Mouse (Mus musculus) mouse embryonic stem cell (cell line): ENCODE results near the gene Syt3.

Experiments
- in situ Hi-C, 2 experiments: fragments of 300-500 bp; cut with MboI; formaldehyde crosslinking; loops; 1 replicate in 1 of 2; 3 replicates in 1 of 2; pipeline ENCODE4 v1.14.3; 2019 to 2020; ENCODE audit warnings: low sequenced_read_pairs in 2 of 2, low pct_unique_long_range_greater_than_20kb in 1 of 2, mixed read lengths in 1 of 2; ENCODE audit not compliant: unreplicated experiment in 1 of 2

Gene Syt3

DNA sequence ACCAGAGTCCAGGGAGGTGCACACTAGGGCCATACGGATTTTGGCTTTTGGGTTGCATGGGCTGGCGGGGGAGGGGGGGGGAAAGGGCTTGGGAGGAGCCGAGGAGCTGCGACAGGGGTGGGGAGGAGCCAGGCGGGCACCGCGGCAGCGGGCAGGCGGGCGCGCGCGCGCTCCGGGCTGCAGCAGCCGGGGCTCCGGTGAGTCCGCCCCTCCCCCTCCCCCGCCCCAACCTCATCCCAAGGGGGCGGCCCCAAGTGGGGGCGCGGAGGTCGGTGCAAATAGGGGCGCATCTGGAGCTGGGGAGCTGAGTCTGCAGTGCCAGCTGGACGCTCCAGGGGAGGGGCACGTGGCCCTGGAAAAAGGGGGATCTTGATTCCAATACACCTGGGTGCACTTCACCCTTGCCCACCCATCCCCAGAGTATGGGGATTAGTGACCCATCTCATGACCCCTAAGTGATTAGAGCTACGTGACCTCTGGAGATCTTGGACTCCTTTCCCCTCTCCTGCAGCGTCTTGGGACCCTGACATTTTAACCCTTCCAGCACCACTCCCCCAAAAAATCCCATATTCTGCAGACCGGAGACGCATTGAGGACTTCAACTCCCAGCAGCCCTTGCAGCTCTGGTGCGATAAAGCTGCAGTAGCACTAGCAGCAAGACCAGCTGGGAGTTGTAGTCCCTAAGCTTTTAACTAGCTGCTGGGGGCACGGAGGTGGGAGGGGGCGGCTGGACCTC, at the start of gene Syt3:
Gene Syt3 (plus strand): TSS at position 123 of the 736 bp plus-strand sequence.
- in situ Hi-C loops = no loop called here

GRCm38 (mm10) chr7:44334139-44334538, 49.8 kb upstream of the Syt3 start:
- in situ Hi-C loops = loop anchor here in 1 of 2 experiments (25.0 kb wide), 1 partner anchor 103 kb away; the partner anchor contains the start of gene Lrrc4b

GRCm38 (mm10) chr7:44335031-44335878, 48.6 kb upstream of the Syt3 start:
- in situ Hi-C loops = loop anchor here in 1 of 2 experiments (25.0 kb wide), 1 partner anchor 102 kb away; the partner anchor contains the start of gene Lrrc4b

DNA sequence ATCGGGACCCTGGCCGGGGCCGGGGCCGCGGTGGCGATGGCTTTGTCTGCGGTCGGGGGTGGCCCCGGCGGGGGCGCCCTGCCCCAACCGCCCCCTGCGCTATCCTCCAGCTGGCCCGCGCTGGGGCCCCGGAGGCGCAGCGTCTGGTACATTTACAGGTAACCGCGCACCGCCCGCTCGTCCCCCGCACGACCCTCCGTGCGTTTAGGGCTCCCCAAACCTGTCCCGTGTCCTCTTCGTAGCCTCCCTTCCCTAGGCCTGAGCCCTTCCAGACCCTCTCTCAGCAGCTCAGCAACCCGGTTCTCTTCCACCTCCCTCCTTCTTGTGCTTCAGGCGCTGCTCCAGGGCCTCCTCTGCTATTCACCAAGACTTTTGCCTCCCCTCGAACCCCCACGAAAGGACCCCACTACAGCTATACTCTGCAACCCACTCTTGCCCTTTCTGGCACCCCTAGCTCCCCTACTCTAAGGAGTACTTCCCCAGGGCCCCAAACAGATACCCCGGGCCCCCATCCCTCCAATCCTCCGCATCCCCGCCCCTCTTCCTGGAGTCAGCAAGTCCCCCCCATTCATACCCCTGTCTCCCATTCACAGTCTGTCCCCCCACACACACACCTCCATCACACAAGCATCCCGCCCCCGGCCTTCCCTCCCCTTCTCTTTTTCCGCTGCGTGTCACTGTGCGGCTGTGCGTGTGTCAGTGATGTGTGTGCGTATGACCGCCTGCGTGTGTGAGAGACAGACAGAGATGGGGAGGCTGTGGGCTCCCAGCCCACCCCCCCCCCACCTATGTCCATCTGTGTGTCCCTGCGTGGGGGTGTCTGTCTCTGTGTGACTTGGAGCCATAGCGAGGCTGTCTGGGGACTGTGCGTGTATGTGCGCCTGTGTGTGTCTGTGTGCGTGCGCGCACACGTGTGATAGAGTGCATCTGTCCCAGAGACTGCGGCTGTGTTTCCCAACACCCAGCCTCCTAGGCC, 47.6 kb upstream of the Syt3 start:
- in situ Hi-C loops = loop anchor here in 1 of 2 experiments (25.0 kb wide), 1 partner anchor 101 kb away; the partner anchor contains the start of gene Lrrc4b

DNA sequence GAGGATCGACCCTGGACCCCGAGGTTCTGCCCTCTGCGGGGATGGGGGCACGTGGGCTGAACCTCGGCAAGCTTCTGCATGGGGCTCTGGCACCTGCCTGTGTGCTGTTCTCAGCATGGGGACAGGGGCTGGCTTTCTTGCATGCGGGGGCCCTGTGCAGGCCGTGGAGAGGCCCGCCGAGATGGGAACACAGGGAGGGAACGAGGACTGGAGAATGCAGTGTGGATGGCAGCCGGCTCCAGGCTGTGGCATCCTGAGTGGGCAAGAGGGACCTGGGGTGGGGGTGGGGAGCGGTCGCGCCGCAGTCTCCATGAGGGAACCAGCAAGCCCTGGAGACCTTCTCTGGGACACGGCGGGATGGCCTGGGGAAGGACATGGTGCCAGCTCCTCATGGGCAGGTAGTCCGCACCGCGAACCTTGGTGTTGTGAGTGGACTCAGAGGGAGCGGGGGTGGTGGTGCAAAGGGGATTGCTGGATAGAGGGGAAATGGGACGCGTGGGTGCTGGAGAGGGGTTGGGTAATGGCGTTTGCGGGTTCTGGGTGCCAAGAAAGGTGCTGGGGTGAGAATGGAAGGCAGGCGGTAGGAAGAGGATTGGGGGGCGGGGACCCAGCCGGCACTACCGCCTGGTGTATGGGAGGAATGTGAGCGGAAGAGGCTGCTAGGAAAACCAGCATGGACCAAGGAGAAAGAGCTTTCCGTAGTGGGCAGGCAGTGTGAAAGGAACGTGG, 46.6 kb upstream of the Syt3 start:
- in situ Hi-C loops = loop anchor here in 1 of 2 experiments (25.0 kb wide), 1 partner anchor 100 kb away; the partner anchor contains the start of gene Lrrc4b

GRCm38 (mm10) chr7:44340226-44340625, 43.7 kb upstream of the Syt3 start:
- in situ Hi-C loops = loop anchor here in 1 of 2 experiments (25.0 kb wide), 1 partner anchor 97 kb away; the partner anchor contains the start of gene Lrrc4b

DNA sequence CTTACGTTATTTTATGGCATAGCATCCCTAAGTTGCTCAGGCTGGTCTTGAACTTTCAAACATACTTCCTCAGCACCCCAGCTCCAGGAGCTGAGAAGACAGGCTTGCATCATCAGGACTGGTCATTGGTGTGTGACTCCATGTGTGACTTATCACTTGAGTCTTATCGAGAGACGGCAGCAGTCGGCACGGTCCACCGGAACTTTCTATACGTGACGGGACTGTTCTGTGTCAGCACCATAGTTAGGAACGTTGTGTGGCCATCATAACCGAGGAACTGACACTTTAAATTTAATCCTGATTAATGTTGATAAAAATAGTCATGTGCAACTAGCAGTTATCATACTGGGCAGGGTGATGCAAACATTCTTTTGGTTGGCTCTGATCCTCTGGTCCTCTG, 42.8 kb upstream of the Syt3 start:
- in situ Hi-C loops = loop anchor here in 1 of 2 experiments (25.0 kb wide), 1 partner anchor 96 kb away; the partner anchor contains the start of gene Lrrc4b

DNA sequence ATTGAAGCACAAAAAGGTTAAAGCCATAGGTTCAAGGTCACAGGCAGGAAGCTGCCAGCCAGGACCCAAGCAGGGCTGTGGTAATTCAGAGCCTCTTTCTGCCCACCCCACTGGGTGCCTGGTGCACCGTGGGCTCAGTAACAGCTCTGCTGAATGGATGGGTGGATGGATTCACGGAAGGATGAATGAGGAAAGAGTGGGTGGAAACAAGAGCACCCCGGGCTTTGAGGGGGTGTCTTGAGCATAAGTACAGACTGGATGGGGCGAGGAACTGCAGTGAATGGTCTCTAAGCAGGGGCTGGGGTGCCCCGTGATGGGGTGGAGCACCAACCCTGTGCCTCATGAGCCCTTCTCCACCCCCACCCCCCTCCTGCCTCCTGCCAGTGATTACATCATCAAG, 42.2 kb upstream of the Syt3 start:
- in situ Hi-C loops = loop anchor here in 1 of 2 experiments (25.0 kb wide), 1 partner anchor 96 kb away; the partner anchor contains the start of gene Lrrc4b

DNA sequence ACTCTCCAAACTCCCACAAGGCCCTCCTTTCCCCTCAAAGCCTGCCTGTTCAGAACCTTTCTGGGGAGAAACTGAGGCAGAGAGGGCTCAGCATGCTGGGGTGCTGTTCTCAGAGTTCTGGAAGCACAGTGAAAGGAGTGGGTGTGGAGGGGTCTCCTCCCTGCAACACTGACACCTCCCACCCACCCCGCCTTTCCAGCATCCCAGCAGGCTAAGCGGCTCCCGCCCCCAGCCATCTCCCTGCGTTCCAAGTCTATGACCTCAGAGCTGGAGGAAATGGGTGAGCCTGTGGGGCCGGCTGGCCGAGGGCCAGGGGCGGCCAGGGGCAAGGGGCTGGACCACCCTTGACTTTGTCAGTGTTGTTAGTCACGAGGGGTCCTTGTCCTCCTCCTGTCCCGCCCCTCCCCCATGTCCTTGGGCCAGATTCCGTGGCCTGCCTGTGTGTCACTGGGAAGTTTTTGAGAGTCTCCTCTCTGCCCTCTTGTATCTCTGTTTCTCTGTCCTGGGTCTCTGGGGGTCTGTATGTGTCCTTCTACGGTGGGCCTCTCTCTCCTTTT, 40.4 kb upstream of the Syt3 start:
- in situ Hi-C loops = loop anchor here in 1 of 2 experiments (25.0 kb wide), 1 partner anchor 94 kb away; the partner anchor contains the start of gene Lrrc4b

DNA sequence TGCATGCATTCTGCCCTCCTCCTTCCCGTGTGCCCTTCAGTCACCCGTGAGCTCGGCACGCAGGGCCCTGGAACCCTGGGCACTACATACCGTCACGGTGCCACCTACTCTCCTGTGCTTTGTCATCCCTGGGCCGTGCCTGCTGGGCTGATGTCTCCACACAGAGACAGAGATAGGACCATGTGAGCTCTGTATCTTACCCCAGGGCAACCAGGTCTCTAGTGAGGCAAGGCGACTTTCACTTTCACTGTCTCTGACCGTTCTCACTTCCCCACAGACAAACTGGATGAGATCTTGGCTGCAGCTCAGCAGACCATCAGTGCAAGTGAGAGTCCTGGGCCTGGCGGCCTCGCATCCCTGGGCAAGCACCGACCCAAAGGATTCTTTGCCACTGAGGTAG, 39.3 kb upstream of the Syt3 start:
- in situ Hi-C loops = loop anchor here in 1 of 2 experiments (25.0 kb wide), 1 partner anchor 93 kb away; the partner anchor contains the start of gene Lrrc4b

DNA sequence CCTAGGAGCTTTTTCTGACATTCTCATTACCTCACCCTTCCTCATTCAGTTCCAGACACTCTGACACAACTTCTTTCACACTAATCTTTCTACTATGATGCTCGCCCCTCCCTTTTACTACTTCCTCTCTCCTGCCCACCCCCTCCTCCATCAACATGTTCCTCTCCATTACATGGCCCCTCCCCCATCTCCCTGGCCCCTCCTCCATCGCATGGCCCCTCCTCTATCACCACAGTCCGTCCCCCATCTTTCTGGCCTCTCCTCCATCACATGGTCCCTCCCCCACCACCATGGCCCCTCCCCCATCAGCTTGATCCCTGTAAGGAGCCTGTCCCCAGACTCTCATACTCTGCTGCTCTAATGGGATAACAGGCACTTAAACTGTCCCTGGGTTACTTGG, 34.9 kb upstream of the Syt3 start:
- in situ Hi-C loops = loop anchor here in 1 of 2 experiments (25.0 kb wide), 1 partner anchor 88 kb away; the partner anchor contains the start of gene Lrrc4b

DNA sequence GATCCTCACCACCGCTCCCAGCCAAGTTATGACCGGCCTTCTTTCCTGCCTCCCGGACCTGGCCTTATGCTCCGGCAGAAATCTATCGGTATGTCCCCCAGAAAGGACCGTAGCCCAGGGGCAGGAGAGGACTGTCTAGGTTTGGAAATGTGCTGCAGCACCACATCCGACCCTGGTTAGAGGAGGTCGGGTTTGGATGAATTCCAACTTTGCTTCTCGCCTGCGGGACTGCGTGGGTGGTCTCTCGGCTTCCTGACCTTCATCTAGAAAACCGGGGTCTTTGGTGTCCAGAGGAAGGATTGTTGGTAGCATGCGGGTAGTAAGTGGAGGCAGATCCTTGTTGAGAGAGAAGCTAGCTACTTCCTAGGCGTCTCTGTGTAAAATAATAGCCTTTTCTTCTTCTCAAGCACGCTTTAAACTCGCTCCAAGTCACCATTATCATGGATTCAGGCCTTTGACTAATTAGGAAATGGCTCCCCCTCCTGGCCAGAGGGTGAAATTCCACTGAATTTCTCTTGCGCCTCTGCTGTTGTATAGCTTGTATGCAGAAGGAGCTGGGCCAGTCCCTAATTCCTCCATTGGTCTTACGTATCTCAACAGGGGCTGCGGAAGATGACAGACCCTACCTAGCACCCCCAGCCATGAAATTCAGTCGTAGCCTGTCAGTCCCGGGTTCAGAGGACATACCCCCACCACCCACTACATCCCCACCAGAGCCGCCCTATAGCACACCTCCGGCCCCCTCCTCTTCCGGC, 32.8 kb upstream of the Syt3 start:
- in situ Hi-C loops = no loop called here

DNA sequence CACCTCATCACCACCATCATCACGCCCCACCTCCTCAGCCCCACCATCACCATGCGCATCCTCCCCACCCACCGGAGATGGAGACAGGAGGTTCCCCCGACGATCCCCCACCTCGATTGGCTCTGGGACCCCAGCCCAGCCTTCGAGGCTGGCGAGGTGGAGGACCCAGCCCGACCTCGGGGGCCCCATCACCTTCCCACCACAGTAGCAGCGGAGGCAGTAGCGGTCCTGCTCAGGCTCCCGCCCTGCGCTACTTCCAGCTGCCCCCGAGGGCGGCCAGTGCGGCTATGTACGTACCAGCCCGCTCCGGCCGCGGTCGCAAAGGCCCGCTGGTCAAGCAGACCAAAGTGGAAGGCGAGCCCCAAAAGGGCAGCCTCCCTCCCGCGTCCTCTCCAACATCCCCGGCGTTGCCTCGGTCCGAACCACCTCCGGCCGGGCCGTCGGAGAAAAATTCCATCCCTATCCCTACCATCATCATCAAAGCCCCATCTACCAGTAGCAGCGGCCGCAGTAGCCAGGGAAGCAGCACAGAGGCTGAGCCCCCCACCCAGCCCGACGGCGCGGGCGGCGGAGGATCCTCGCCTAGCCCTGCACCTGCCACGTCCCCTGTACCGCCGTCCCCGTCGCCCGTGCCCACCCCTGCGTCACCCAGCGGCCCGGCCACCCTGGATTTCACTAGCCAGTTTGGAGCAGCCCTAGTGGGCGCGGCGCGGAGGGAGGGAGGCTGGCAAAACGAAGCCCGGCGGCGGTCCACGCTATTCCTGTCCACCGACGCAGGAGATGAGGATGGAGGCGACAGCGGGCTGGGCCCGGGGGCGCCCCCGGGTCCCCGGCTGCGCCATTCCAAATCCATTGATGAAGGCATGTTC, 31.8 kb upstream of the Syt3 start:
- in situ Hi-C loops = no loop called here

- in situ Hi-C loops = no loop called here
These were observed 30.9 kb upstream of the Syt3 start for GRCm38 (mm10) chr7:44352750-44353600.
